Mouse (Mus musculus): ENCODE data around the gene Spa17. TPM values are rescaled to one million over a fixed set of nuclear protein-coding genes. Genes with fewer than 3 reads are reported as not detected.

Spa17 gene
- polyA plus RNA-seq, 1 experiment from 2014 or later, result 4.0 TPM

GRCm38 (mm10) chr9:37568605-37569214, 44.8 kb downstream of the Spa17 start:
- Histone ChIP-seq H3K9ac (ENCODE audit: low read length) (no peak overlapping the region), H3K27me3 (ENCODE audit: control insufficient read depth, insufficient read depth, low read length) (no peaks in the 10 kb centered on the region), H3K4me3 (ENCODE audit: low read depth, low read length) (no peak overlapping the region), H3K36me3 (ENCODE audit: control insufficient read depth, insufficient read depth, low read length) (no peaks in the 10 kb centered on the region), H3K4me2 (replicated peaks; ENCODE audit: low read depth) (no peak overlapping the region), H3K4me1 (replicated peaks; ENCODE audit: control insufficient read depth, insufficient read depth) (no peaks in the 10 kb centered on the region), H3K27ac (replicated peaks) (no peak overlapping the region), H3K9me3 (ENCODE audit: control insufficient read depth, low read length) (no peaks in the 10 kb centered on the region)
- TF ChIP-seq CTCF (IDR thresholded peaks at IDR 0.05; ENCODE audit: low read depth), result no peak
- no peak for ATAC-seq (ENCODE audit: low FRiP score, low TSS enrichment)
- no peak for DNase-seq (ENCODE audit: low spot score)
- 37% methylated on average over 4 of the region's 4 CpGs for WGBS

- ATAC-seq (ENCODE audit: low FRiP score, low TSS enrichment), result no peak
- 32% methylated on average over 15 of the region's 15 CpGs for WGBS
- no peak overlapping the region for H3K9ac ChIP-seq (ENCODE audit: low read length)
These were observed 45.5 kb downstream of the Spa17 start for GRCm38 (mm10) chr9:37567892-37568604.

GRCm38 (mm10) chr9:37567454-37567853, 46.1 kb downstream of the Spa17 start:
- Histone ChIP-seq H3K27me3 (ENCODE audit: control insufficient read depth, insufficient read depth, low read length) (no peaks in the 10 kb centered on the region), H3K4me2 (replicated peaks; ENCODE audit: low read depth) (peak overlapping the region; percentile 5; the same call in 1 of the 2 replicates), H3K36me3 (ENCODE audit: control insufficient read depth, insufficient read depth, low read length) (no peaks in the 10 kb centered on the region), H3K9me3 (ENCODE audit: control insufficient read depth, low read length) (no peaks in the 10 kb centered on the region), H3K9ac (ENCODE audit: low read length) (no peak overlapping the region), H3K27ac (replicated peaks) (no peak overlapping the region), H3K4me3 (ENCODE audit: low read depth, low read length) (no peak overlapping the region), H3K4me1 (replicated peaks; ENCODE audit: control insufficient read depth, insufficient read depth) (no peaks in the 10 kb centered on the region)
- DNase-seq (ENCODE audit: low spot score), result no peak
- no peak for TF ChIP-seq EP300 (optimal IDR thresholded peaks at IDR 0.05)
- no peak for TF ChIP-seq CTCF (IDR thresholded peaks at IDR 0.05; ENCODE audit: low read depth)
- 50% methylated on average over 5 of the region's 5 CpGs for WGBS
- ATAC-seq (ENCODE audit: low FRiP score, low TSS enrichment), result no peak

More at GRCm38 (mm10) chr9:37567892-37568604, 45.5 kb downstream of the Spa17 start:
- H3K27ac ChIP-seq (replicated peaks), result no peak overlapping the region
- TF ChIP-seq CTCF (IDR thresholded peaks at IDR 0.05; ENCODE audit: low read depth), result no peak
- no peak for TF ChIP-seq EP300 (optimal IDR thresholded peaks at IDR 0.05)
- no peaks in the 10 kb centered on the region for H3K9me3 ChIP-seq (ENCODE audit: control insufficient read depth, low read length)
- DNase-seq (ENCODE audit: low spot score), result no peak
- no peak overlapping the region for H3K4me3 ChIP-seq (ENCODE audit: low read depth, low read length)
- H3K4me1 ChIP-seq (replicated peaks; ENCODE audit: control insufficient read depth, insufficient read depth), result no peaks in the 10 kb centered on the region
- peak overlapping the region; percentile 5; the same call in 1 of the 2 replicates for H3K4me2 ChIP-seq (replicated peaks; ENCODE audit: low read depth)
- no peaks in the 10 kb centered on the region for H3K27me3 ChIP-seq (ENCODE audit: control insufficient read depth, insufficient read depth, low read length)
- no peaks in the 10 kb centered on the region for H3K36me3 ChIP-seq (ENCODE audit: control insufficient read depth, insufficient read depth, low read length)

DNA sequence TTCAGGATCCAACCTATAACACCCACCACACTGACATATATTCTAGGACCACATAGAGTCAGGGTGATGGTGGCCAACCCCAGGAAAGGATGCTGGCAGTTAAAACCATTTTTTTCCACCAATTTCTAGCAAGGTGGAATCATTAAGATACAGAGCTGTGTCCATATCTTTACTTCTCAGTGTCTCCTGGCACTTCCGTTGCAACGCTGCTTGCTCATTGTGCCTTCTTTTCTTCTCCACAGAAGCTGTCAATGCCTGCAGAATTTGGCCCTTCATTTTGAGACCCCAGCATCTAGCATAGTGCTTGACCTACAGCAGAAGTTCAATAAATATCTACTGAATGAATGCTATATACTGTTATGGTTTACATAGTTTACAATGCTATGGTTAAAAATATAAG, 46.5 kb downstream of the Spa17 start:
- DNase-seq (ENCODE audit: low spot score) (no peak), ATAC-seq (ENCODE audit: low FRiP score, low TSS enrichment) (no peak)
- TF ChIP-seq EP300 (optimal IDR thresholded peaks at IDR 0.05) (no peak), CTCF (IDR thresholded peaks at IDR 0.05; ENCODE audit: low read depth) (no peak)
- Histone ChIP-seq H3K36me3 (ENCODE audit: control insufficient read depth, insufficient read depth, low read length) (no peaks in the 10 kb centered on the region), H3K4me3 (ENCODE audit: low read depth, low read length) (no peak overlapping the region), H3K4me2 (replicated peaks; ENCODE audit: low read depth) (no peak overlapping the region), H3K9me3 (ENCODE audit: control insufficient read depth, low read length) (no peaks in the 10 kb centered on the region), H3K4me1 (replicated peaks; ENCODE audit: control insufficient read depth, insufficient read depth) (no peaks in the 10 kb centered on the region), H3K9ac (ENCODE audit: low read length) (no peak overlapping the region), H3K27me3 (ENCODE audit: control insufficient read depth, insufficient read depth, low read length) (no peaks in the 10 kb centered on the region), H3K27ac (replicated peaks) (no peak overlapping the region)
- 84% methylated on average over 2 of the region's 2 CpGs for WGBS

GRCm38 (mm10) chr9:37563805-37564204, 49.7 kb downstream of the Spa17 start:
- WGBS, result 43% methylated on average over 1 of the region's 1 CpGs
- Histone ChIP-seq H3K9me3 (ENCODE audit: control insufficient read depth, low read length) (no peaks in the 10 kb centered on the region), H3K27ac (replicated peaks) (no peak overlapping the region), H3K4me2 (replicated peaks; ENCODE audit: low read depth) (no peak overlapping the region), H3K36me3 (ENCODE audit: control insufficient read depth, insufficient read depth, low read length) (no peaks in the 10 kb centered on the region), H3K4me3 (ENCODE audit: low read depth, low read length) (no peak overlapping the region), H3K27me3 (ENCODE audit: control insufficient read depth, insufficient read depth, low read length) (no peaks in the 10 kb centered on the region), H3K9ac (ENCODE audit: low read length) (no peak overlapping the region), H3K4me1 (replicated peaks; ENCODE audit: control insufficient read depth, insufficient read depth) (no peaks in the 10 kb centered on the region)
- TF ChIP-seq EP300 (optimal IDR thresholded peaks at IDR 0.05), result no peak
- no peak for TF ChIP-seq CTCF (IDR thresholded peaks at IDR 0.05; ENCODE audit: low read depth)
- ATAC-seq (ENCODE audit: low FRiP score, low TSS enrichment), result no peak
- no peak for DNase-seq (ENCODE audit: low spot score)

- TF ChIP-seq EP300 (optimal IDR thresholded peaks at IDR 0.05) (no peak), CTCF (IDR thresholded peaks at IDR 0.05; ENCODE audit: low read depth) (no peak)
- no peak overlapping the region for H3K9ac ChIP-seq (ENCODE audit: low read length)
- H3K27ac ChIP-seq (replicated peaks), result no peak overlapping the region
- H3K27me3 ChIP-seq (ENCODE audit: control insufficient read depth, insufficient read depth, low read length), result no peaks in the 10 kb centered on the region
- no peak for ATAC-seq (ENCODE audit: low FRiP score, low TSS enrichment)
- no peaks in the 10 kb centered on the region for H3K36me3 ChIP-seq (ENCODE audit: control insufficient read depth, insufficient read depth, low read length)
- no peak for DNase-seq (ENCODE audit: low spot score)
- H3K9me3 ChIP-seq (ENCODE audit: control insufficient read depth, low read length), result no peaks in the 10 kb centered on the region
- no peak overlapping the region for H3K4me3 ChIP-seq (ENCODE audit: low read depth, low read length)
- WGBS, result 93% methylated on average over 2 of the region's 2 CpGs
- no peak overlapping the region for H3K4me2 ChIP-seq (replicated peaks; ENCODE audit: low read depth)
- H3K4me1 ChIP-seq (replicated peaks; ENCODE audit: control insufficient read depth, insufficient read depth), result no peaks in the 10 kb centered on the region
These were observed 52.9 kb downstream of the Spa17 start for GRCm38 (mm10) chr9:37560617-37561016.
